Mouse (Mus musculus): ENCODE measurements at regions not wholly inside any gene's neighbourhood (a gene's known extent, or its start where the extent isn't known, plus 50 kb on each side); places are given as distances from the start of the nearest gene placed in this dataset.

DNA sequence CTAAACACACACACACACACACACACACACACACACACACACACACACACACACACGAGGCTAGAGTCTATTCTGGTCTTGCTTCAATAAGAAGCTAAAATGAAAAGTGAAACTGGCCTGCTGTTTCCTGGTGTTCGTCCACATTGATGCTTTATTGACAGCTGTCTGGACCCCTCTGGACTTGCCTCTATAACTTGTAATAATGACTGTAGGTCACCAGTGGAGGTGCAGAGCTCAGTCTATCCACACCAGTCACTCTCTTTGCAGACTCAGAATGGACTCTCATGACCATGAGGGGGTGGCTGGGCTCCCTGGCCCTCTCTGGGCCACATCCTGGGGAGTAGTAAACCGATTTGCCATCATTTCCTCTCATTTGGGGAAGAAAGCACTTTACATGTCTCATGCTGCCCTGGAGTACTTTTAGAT is 212.3 kb downstream of the Ttll7 start:
- no peaks in the 10 kb centered on the region for H3K27me3 ChIP-seq (ENCODE audit: control insufficient read depth, insufficient read depth, low read length)
- no peak overlapping the region for H3K4me2 ChIP-seq (ENCODE audit: low read depth, low read length)
- DNase-seq (ENCODE audit: low spot score) (no peak), ATAC-seq (replicated peaks; ENCODE audit: insufficient number of reproducible peaks, low FRiP score, low TSS enrichment, low read depth) (no peak)
- no peaks in the 10 kb centered on the region for H3K4me1 ChIP-seq (ENCODE audit: control insufficient read depth, insufficient read depth, low read length)
- 70% methylated on average over 3 of the region's 3 CpGs for WGBS
- H3K4me3 ChIP-seq (ENCODE audit: low read depth, low read length): no peak overlapping the region
- H3K36me3 ChIP-seq (replicated peaks; ENCODE audit: control insufficient read depth, insufficient read depth, low read depth, low read length): no peaks in the 10 kb centered on the region
- no peak overlapping the region for H3K9ac ChIP-seq (replicated peaks; ENCODE audit: low read length)
- H3K27ac ChIP-seq (replicated peaks; ENCODE audit: low read depth, low read length): no peak overlapping the region
- no peaks in the 10 kb centered on the region for H3K9me3 ChIP-seq (replicated peaks; ENCODE audit: control insufficient read depth, low read length)

DNA sequence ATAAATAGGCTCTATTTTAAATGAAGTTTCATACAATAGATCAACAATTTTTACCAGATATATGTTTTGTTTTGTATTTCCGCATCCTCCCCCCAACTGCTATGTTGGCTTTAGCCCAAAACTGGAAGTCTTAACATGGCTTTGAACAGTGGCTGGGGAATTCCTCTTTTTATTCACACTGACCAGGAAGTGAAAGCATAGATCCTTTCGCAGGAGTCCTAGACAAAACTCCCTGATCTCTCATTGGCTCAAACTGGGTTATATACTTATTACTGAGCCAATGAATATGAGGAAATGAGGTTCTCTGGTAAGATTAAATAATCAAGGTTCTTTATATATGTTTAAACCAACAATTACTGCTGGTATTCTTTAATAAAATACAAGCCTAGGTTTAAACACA is 218.8 kb downstream of the Ttll7 start:
- H3K27me3 ChIP-seq (ENCODE audit: control insufficient read depth, insufficient read depth, low read length): no peaks in the 10 kb centered on the region
- DNase-seq (ENCODE audit: low spot score) (no peak), ATAC-seq (replicated peaks; ENCODE audit: insufficient number of reproducible peaks, low FRiP score, low TSS enrichment, low read depth) (no peak)
- no peak overlapping the region for H3K9ac ChIP-seq (replicated peaks; ENCODE audit: low read length)
- no peak overlapping the region for H3K27ac ChIP-seq (replicated peaks; ENCODE audit: low read depth, low read length)
- no peak overlapping the region for H3K4me2 ChIP-seq (ENCODE audit: low read depth, low read length)
- no peaks in the 10 kb centered on the region for H3K9me3 ChIP-seq (replicated peaks; ENCODE audit: control insufficient read depth, low read length)
- no peak overlapping the region for H3K4me3 ChIP-seq (ENCODE audit: low read depth, low read length)
- WGBS: 82% methylated on average over 2 of the region's 2 CpGs
- no peaks in the 10 kb centered on the region for H3K36me3 ChIP-seq (replicated peaks; ENCODE audit: control insufficient read depth, insufficient read depth, low read depth, low read length)
- H3K4me1 ChIP-seq (ENCODE audit: control insufficient read depth, insufficient read depth, low read length): no peaks in the 10 kb centered on the region

- Histone ChIP-seq H3K9me3 (replicated peaks; ENCODE audit: control insufficient read depth, low read length) (no peaks in the 10 kb centered on the region), H3K4me3 (ENCODE audit: low read depth, low read length) (no peak overlapping the region), H3K27me3 (ENCODE audit: control insufficient read depth, insufficient read depth, low read length) (no peaks in the 10 kb centered on the region), H3K9ac (replicated peaks; ENCODE audit: low read length) (no peak overlapping the region), H3K36me3 (replicated peaks; ENCODE audit: control insufficient read depth, insufficient read depth, low read depth, low read length) (no peaks in the 10 kb centered on the region), H3K27ac (replicated peaks; ENCODE audit: low read depth, low read length) (no peak overlapping the region), H3K4me1 (ENCODE audit: control insufficient read depth, insufficient read depth, low read length) (no peaks in the 10 kb centered on the region; the same call in 1 of the 2 replicates), H3K4me2 (ENCODE audit: low read depth, low read length) (no peak overlapping the region)
- ATAC-seq (replicated peaks; ENCODE audit: insufficient number of reproducible peaks, low FRiP score, low TSS enrichment, low read depth) (no peak), DNase-seq (ENCODE audit: low spot score) (no peak)
- 85% methylated on average over 3 of the region's 3 CpGs for WGBS
Measured at GRCm38 (mm10) chr3:147080197-147080596, 228.0 kb downstream of the Ttll7 start.

DNA sequence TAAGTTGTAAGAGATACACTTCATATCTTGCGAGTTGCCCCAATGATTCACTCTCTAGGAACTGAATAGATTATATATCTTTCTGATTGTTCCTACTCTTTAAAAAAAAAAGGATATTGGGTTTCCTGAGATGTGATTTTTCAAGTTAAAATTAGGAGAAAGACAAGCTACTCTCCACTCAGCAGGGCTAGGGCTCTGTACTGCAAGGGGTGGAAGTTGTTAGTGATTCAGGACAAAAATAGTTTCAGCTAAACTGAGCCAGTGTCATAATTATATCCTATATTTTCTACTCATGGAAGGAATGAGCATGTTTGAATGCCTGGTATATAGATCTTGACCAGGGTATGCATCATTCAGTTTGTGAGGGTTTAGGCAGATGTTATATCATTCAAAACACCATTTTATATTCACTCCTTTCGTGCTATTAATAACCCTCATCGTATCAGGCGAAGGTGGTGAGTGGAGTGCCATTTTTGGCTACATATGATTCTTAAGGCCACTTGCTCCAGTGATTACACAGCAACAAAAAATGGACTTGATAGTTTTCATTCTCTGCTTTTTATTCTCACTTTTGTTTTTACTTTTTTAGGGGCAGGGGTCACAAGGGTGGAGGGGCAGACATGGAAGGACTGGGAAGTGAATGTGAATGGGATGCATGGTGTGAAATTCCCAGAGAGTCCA is 228.7 kb downstream of the Ttll7 start:
- Histone ChIP-seq H3K27me3 (ENCODE audit: control insufficient read depth, insufficient read depth, low read length) (no peaks in the 10 kb centered on the region), H3K9me3 (replicated peaks; ENCODE audit: control insufficient read depth, low read length) (no peaks in the 10 kb centered on the region), H3K4me1 (ENCODE audit: control insufficient read depth, insufficient read depth, low read length) (no peaks in the 10 kb centered on the region; the same call in 1 of the 2 replicates), H3K4me2 (ENCODE audit: low read depth, low read length) (no peak overlapping the region), H3K9ac (replicated peaks; ENCODE audit: low read length) (no peak overlapping the region), H3K27ac (replicated peaks; ENCODE audit: low read depth, low read length) (no peak overlapping the region), H3K36me3 (replicated peaks; ENCODE audit: control insufficient read depth, insufficient read depth, low read depth, low read length) (no peaks in the 10 kb centered on the region), H3K4me3 (ENCODE audit: low read depth, low read length) (no peak overlapping the region)
- WGBS: 81% methylated on average over 4 of the region's 4 CpGs
- DNase-seq (ENCODE audit: low spot score) (no peak), ATAC-seq (replicated peaks; ENCODE audit: insufficient number of reproducible peaks, low FRiP score, low TSS enrichment, low read depth) (no peak)

- Histone ChIP-seq H3K9ac (replicated peaks; ENCODE audit: low read length) (no peak overlapping the region), H3K9me3 (replicated peaks; ENCODE audit: control insufficient read depth, low read length) (no peaks in the 10 kb centered on the region), H3K4me1 (ENCODE audit: control insufficient read depth, insufficient read depth, low read length) (no peaks in the 10 kb centered on the region; the same call in 1 of the 2 replicates), H3K4me2 (ENCODE audit: low read depth, low read length) (no peak overlapping the region), H3K27me3 (ENCODE audit: control insufficient read depth, insufficient read depth, low read length) (no peaks in the 10 kb centered on the region), H3K4me3 (ENCODE audit: low read depth, low read length) (no peak overlapping the region), H3K27ac (replicated peaks; ENCODE audit: low read depth, low read length) (no peak overlapping the region), H3K36me3 (replicated peaks; ENCODE audit: control insufficient read depth, insufficient read depth, low read depth, low read length) (no peaks in the 10 kb centered on the region)
- DNase-seq (ENCODE audit: low spot score): no peak
- 86% methylated on average over 9 of the region's 9 CpGs for WGBS
- ATAC-seq (replicated peaks; ENCODE audit: insufficient number of reproducible peaks, low FRiP score, low TSS enrichment, low read depth): no peak
Measured at GRCm38 (mm10) chr3:147081763-147082162, 229.6 kb downstream of the Ttll7 start.

DNA sequence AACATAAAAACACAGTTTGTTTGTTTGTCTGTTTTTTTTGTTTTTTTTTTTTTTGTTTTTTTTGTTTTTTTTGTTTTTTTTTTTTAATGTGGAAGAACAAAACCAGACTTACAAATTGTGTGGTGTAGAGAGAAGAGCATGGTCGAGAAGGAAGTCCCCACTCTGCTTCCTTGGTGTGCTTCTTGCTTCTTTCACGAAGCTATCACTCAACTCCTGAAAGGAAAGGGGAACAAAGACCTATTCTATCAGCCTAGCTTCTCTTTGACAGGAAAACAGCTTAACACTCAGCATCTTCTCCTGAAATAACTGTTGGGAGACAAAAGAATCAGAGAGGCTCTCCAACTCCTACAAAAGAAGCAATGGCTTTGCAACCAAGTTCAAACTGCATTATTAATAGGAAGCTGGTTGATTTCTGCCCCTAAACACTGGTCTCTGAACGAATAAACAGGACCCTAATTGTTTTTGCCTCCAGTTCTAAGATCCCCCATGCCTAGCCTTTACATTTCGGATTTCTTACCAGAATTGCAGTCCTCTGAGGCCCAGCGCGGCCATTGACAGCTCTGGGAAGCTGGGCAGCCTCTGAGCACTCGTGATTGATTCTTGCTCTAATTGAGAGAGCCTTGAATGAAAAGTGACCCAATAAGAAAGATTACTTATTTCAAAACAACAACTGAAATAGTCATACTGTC is 230.2 kb downstream of the Ttll7 start:
- Histone ChIP-seq H3K4me3 (ENCODE audit: low read depth, low read length) (no peak overlapping the region), H3K27me3 (ENCODE audit: control insufficient read depth, insufficient read depth, low read length) (no peaks in the 10 kb centered on the region), H3K27ac (replicated peaks; ENCODE audit: low read depth, low read length) (no peak overlapping the region), H3K4me2 (ENCODE audit: low read depth, low read length) (no peak overlapping the region), H3K36me3 (replicated peaks; ENCODE audit: control insufficient read depth, insufficient read depth, low read depth, low read length) (no peaks in the 10 kb centered on the region), H3K4me1 (ENCODE audit: control insufficient read depth, insufficient read depth, low read length) (no peaks in the 10 kb centered on the region; the same call in 1 of the 2 replicates), H3K9ac (replicated peaks; ENCODE audit: low read length) (no peak overlapping the region), H3K9me3 (replicated peaks; ENCODE audit: control insufficient read depth, low read length) (no peaks in the 10 kb centered on the region)
- WGBS: 20% methylated on average over 7 of the region's 7 CpGs
- no peak for ATAC-seq (replicated peaks; ENCODE audit: insufficient number of reproducible peaks, low FRiP score, low TSS enrichment, low read depth)
- no peak for DNase-seq (ENCODE audit: low spot score)

- Histone ChIP-seq H3K4me1 (ENCODE audit: control insufficient read depth, insufficient read depth, low read length) (no peaks in the 10 kb centered on the region; the same call in 1 of the 2 replicates), H3K27me3 (ENCODE audit: control insufficient read depth, insufficient read depth, low read length) (no peaks in the 10 kb centered on the region), H3K27ac (replicated peaks; ENCODE audit: low read depth, low read length) (no peak overlapping the region), H3K4me3 (ENCODE audit: low read depth, low read length) (no peak overlapping the region), H3K36me3 (replicated peaks; ENCODE audit: control insufficient read depth, insufficient read depth, low read depth, low read length) (no peaks in the 10 kb centered on the region), H3K9ac (replicated peaks; ENCODE audit: low read length) (no peak overlapping the region), H3K9me3 (replicated peaks; ENCODE audit: control insufficient read depth, low read length) (no peaks in the 10 kb centered on the region), H3K4me2 (ENCODE audit: low read depth, low read length) (no peak overlapping the region)
- ATAC-seq (replicated peaks; ENCODE audit: insufficient number of reproducible peaks, low FRiP score, low TSS enrichment, low read depth): no peak
- 58% methylated on average over 11 of the region's 11 CpGs for WGBS
- DNase-seq (ENCODE audit: low spot score): no peak
Measured at GRCm38 (mm10) chr3:147083374-147083773, 231.2 kb downstream of the Ttll7 start.

DNA sequence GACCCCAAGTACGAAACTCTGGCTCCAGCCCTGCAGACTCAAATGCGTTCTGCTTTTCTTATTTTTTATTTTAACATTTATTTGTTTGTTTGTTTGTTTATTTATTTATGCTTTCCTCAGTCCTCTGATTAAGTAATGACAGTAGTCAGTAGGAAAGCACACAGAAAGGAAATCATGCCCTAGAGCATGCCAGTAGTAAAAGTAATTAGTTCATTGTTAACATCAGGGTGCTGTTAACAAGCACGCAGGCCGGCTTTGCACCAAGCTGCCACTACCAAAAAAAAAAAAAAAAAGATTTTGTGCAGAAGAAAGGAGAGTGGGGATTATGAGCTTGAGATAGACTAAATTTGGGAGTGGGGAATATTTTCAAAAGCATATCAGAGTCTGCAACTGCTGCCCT is 231.7 kb downstream of the Ttll7 start:
- Histone ChIP-seq H3K9ac (replicated peaks; ENCODE audit: low read length) (no peak overlapping the region), H3K27ac (replicated peaks; ENCODE audit: low read depth, low read length) (no peak overlapping the region), H3K4me3 (ENCODE audit: low read depth, low read length) (no peak overlapping the region), H3K36me3 (replicated peaks; ENCODE audit: control insufficient read depth, insufficient read depth, low read depth, low read length) (no peaks in the 10 kb centered on the region), H3K4me1 (ENCODE audit: control insufficient read depth, insufficient read depth, low read length) (no peaks in the 10 kb centered on the region; the same call in 1 of the 2 replicates), H3K4me2 (ENCODE audit: low read depth, low read length) (no peak overlapping the region), H3K27me3 (ENCODE audit: control insufficient read depth, insufficient read depth, low read length) (no peaks in the 10 kb centered on the region), H3K9me3 (replicated peaks; ENCODE audit: control insufficient read depth, low read length) (no peaks in the 10 kb centered on the region)
- DNase-seq (ENCODE audit: low spot score) (no peak), ATAC-seq (replicated peaks; ENCODE audit: insufficient number of reproducible peaks, low FRiP score, low TSS enrichment, low read depth) (no peak)
- WGBS: 70% methylated on average over 4 of the region's 4 CpGs

Data from embryonic facial prominence, embryonic 11.5 days (tissue).